Mouse (Mus musculus): ENCODE data around the gene Ppa1.
"Not testable (repeated sequence)": the region's sequence is repeated elsewhere in the genome, so short reads cannot be mapped to it uniquely, and the experiment has no call there.

Gene Ppa1

GRCm38 (mm10) chr10:61647790-61648736 lies at the start of gene Ppa1:
Gene Ppa1, plus strand, starts transcription at chr10:61648552.
- DNase-seq (ENCODE audit: extremely low spot score, low read depth, low spot score) = no peak

DNA sequence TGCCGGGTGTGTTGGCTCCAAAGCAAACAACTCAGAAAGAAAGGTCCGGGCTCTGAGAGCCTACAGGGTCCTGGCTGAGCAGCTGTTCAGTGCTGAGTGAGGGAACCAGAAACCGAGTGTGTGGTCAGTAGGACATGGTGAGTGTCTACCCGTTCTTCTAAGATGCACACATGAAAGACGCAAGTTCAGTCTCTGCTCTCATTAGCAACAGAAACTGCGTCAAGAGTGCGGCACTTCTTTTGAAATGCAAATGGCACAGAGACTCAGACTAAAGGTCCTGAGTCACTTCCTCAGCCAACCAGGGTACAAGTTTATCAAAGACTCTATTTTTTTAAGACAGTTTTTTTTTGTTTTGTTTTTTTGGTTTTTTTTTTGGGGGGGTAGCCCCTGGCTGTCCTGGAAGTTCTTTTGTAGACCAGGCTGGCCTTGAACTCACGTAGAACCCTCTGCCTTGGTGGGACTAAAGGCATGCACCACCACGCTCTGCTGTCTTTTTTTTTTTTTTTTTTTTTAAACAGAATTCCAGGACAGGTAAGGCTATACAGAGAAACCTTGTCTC lies 48.7 kb upstream of the Ppa1 start:
- DNase-seq (ENCODE audit: extremely low spot score, low read depth, low spot score) = no peak

GRCm38 (mm10) chr10:61602283-61603033 lies 45.9 kb upstream of the Ppa1 start:
- no peak for DNase-seq (ENCODE audit: extremely low spot score, low read depth, low spot score)

DNA sequence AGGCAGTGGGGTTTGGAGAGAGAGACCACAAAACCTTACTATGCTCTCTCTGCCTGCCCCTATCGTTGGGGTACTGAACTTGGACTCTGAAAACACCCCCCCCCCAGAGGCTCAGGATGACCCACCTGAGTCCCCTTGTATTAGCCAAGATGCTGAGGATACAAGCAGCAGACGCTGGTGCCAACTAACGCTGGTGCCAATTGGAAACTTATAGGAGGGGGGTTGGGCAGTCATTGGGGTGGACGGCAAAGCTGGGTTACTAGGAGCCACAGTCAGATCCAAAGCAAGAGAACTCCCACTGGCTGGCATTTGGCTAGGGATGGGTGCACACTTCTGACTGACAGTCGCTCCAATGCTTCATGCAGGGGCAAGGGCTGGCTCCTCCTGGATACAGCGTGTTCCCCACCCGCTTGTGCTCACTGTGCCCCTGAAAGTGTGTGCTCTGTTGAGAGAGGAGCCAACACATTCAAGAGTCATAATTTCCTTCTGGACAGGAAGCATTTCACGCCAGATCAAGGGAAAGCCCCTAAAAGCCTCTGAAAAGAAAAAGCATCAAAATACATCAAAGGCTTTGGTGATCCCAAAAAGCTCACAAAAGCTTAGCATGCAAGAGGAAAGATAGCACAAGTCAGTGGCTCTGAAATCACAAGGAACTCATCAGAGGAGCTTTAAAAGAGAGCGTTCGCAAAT lies 43.8 kb upstream of the Ppa1 start:
- DNase-seq (ENCODE audit: extremely low spot score, low read depth, low spot score) = no peak

DNA sequence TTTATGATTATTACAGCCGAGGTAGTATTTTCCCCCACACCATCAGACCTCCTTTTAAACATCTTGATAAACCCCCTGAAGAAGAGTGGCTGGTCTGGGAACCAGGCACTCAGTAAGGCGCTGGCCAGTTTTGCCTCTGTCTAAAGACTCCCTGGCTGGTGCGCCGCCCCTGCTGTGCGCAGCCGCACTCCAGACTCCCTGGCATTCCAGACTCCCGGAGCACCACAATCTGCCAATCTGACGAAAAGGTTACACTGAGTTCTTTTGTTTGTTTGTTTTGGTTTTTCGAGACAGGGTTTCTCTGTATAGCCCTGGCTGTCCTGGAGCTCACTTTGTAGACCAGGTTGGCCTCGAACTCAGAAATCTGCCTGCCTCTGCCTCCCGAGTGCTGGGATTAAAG lies 43.0 kb upstream of the Ppa1 start:
- DNase-seq (ENCODE audit: extremely low spot score, low read depth, low spot score) = not testable (repeated sequence)

GRCm38 (mm10) chr10:61605851-61606250 lies 42.5 kb upstream of the Ppa1 start:
- no peak for DNase-seq (ENCODE audit: extremely low spot score, low read depth, low spot score)

DNA sequence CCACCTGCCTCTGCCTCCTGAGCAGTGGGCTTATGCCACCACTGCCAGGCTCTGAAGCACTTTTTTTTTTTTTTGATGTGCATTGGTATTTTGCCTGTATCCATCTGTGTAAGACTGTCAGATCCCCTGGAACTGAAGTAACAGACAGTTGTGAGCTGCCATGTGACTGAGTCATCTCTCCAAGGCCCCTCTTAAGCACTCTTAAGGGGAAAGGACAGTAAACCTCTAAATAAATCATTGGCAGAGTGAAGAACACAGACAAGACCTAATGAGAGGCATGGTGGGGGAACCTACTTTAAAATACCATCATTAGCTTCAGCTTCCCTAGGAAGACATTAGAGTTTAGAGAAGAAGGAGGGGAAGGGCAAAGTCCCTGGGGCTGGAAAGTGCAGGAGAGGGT lies 40.1 kb upstream of the Ppa1 start:
- DNase-seq (ENCODE audit: extremely low spot score, low read depth, low spot score) = no peak

DNA sequence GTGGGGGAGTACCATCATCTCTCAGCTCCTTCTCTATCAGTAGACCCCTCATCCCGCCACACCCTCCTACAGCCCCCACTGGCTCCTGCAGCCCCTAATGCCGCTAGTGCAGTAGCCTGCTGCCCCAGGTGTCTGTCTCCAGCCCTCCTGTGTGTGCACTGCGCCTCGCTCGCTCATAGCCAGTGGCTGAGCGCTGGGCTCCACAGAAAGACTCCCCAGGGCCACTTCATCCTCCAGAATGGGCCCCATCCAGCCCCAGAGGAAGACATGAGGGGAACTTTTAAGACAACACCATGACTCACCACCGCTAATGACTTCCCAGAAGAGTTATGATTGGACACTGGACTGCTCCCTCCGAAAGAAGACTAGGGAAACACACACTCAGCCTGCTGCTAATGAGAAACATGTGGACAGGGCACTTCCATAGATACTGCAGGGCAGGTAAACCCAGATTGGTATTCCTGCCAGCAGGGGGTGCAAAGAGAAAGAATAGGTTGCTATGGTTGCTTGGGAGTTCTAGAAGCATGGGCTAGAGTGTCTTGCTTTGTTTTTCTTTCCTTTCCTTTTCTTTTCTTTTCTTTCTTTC lies 37.6 kb upstream of the Ppa1 start:
- no peak for DNase-seq (ENCODE audit: extremely low spot score, low read depth, low spot score)

GRCm38 (mm10) chr10:61614311-61614710 lies 34.0 kb upstream of the Ppa1 start:
- no peak for DNase-seq (ENCODE audit: extremely low spot score, low read depth, low spot score)

DNA sequence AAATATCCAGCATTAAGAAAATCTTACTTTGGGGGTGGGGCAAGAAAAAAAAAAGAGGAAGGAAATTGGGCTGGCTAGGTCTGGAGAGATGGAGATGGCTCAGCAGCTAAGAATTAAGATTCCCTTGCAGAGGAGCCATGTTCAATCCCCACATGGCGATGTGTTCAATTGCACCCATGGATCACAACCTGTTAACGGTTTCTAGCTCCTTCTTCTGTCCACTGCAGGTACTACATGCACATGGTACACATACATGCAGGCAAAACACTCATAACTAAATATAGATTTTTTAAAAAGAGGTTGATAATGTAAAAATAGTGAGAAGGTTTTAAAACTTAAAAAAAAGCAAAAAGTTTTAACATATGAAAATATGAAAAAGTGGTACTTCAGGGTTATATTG lies 29.8 kb upstream of the Ppa1 start:
- DNase-seq (ENCODE audit: extremely low spot score, low read depth, low spot score) = no peak

GRCm38 (mm10) chr10:61621681-61622080 lies 26.7 kb upstream of the Ppa1 start:
- no peak for DNase-seq (ENCODE audit: extremely low spot score, low read depth, low spot score)

GRCm38 (mm10) chr10:61623874-61624273 lies 24.5 kb upstream of the Ppa1 start:
- DNase-seq (ENCODE audit: extremely low spot score, low read depth, low spot score) = not testable (repeated sequence)

DNA sequence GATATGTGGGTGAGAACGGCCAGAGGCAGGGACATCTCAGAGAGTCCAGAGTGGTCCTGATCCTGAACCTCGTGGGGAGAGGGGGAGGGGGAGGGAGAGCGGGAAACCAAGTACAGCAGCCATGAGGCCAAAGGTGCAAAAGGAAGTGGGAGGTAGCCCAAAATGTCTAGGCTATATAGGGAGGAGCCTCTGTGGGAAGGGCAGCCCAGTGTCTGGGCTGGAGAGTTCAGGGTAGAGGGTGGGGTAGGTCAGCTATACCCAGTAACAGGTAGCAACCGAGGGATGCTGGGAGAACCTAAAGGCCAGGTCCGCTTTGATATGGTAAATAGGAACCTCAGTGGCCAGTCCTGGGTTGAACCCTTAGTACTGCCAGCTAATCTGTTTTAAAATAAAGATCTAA lies 23.6 kb upstream of the Ppa1 start:
- no peak for DNase-seq (ENCODE audit: extremely low spot score, low read depth, low spot score)

GRCm38 (mm10) chr10:61625381-61626257 lies 22.7 kb upstream of the Ppa1 start:
- no peak for DNase-seq (ENCODE audit: extremely low spot score, low read depth, low spot score)

DNA sequence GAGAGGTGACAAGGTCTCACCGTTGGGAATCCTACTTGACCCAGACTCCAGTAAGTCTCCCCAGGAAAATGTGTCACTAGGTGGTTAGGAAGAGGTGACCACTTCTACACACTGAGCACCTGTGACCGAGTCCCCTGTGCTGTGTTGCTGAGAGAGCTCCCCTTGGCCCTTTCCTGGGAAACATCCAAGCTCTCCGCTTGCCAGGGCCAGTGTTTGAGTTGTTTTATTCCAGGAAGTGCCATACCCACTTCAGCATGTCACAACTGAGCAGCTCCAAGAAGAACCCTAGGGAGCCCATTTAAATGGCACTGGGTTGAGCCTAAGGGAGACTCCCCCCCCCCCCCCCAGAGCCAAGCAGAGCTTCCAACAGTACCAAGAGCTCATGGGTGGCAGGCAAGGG lies 21.8 kb upstream of the Ppa1 start:
- no peak for DNase-seq (ENCODE audit: extremely low spot score, low read depth, low spot score)

DNA sequence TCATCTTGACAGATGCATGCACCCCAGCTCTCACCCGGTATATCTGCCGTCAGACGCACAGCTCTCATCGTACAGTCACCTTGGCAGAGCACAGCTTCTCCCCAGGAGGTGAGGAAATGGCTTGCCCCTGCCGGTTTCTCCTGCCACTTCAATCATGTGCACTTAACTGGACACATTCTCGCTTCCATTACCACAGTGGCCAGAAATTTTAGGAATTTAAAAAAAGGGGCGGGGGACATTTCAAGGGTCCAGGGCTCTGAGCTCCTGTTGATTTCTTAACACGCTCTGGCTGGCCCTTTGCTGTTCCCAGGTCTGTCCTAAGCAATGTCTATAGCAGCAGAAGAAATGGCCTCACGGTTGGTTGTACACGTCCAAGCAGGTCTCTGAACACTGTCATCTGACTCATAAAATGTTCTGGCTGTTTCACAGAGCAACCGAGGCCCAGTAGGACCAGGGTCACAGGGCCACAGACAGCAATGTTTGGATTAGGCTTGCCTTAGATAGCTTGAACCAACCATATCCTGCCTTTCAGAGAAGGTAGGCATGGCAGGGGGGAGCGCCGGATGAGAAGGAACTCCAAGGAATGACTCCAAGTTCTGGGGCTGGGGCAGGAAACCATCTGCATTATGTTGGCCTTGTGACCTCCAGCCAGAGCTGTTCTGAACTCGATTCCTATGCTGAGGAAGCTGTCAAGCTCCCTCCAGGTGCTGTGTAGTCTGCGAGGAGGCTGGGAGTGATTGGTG lies 21.0 kb upstream of the Ppa1 start:
- no peak for DNase-seq (ENCODE audit: extremely low spot score, low read depth, low spot score)

- no peak for DNase-seq (ENCODE audit: extremely low spot score, low read depth, low spot score)
These were observed 20.5 kb upstream of the Ppa1 start for GRCm38 (mm10) chr10:61627938-61628250.

- DNase-seq (ENCODE audit: extremely low spot score, low read depth, low spot score) = no peak
These were observed 15.9 kb upstream of the Ppa1 start for GRCm38 (mm10) chr10:61632445-61632844.

- DNase-seq (ENCODE audit: extremely low spot score, low read depth, low spot score) = no peak
These were observed 11.3 kb upstream of the Ppa1 start for GRCm38 (mm10) chr10:61637055-61637454.
